Mouse (Mus musculus): ENCODE measurements around the gene Ctnnal1. TPM values are rescaled to one million over a fixed set of nuclear protein-coding genes. Genes with fewer than 3 reads are reported as not detected.

Ctnnal1 gene
- total RNA-seq, 1 experiment = 62.0 TPM

DNA sequence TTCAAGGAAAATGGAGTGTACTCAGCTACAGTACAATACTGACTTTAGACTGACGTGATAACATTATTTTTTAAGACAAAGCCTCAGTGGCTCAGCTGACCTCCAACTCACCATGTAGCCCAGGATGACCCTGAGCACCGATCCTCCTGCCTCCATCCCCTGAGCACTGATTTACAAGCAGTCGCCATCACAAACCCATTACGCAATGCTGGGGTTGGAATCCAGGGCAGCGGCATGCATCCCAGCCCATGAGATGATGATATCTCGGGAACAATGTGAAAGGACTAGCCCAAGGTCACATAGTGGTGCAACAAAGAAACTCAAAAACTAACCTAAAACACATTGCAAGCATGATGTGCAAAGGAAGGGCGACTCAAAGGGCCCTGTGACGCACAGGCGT is 40.8 kb downstream of the Ctnnal1 start:
- Histone ChIP-seq H3K4me1 (ENCODE audit: control insufficient read depth in 2 of 2, insufficient read depth in 2 of 2, low read length in 2 of 2, poor library complexity in 1 of 2) (no peaks in the 10 kb centered on the region), H3K36me3 (ENCODE audit: control insufficient read depth, insufficient read depth, low read length, poor library complexity, severe bottlenecking) (peaks cover 22% of the 10 kb centered on the region), H3K9ac (ENCODE audit: insufficient read depth, low read depth, low read length, poor library complexity, severe bottlenecking) (no peak overlapping the region), H3K4me3 (ENCODE audit: insufficient read depth in 1 of 2, low read depth in 1 of 2, low read length in 2 of 2, poor library complexity in 1 of 2, severe bottlenecking in 1 of 2) (no peak overlapping the region), H3K27ac (ENCODE audit: insufficient read depth, low read depth, low read length, poor library complexity, severe bottlenecking) (no peak overlapping the region), H3K9me3 (ENCODE audit: control insufficient read depth, insufficient read depth, low read depth, low read length) (no peaks in the 10 kb centered on the region)
- no peak for DNase-seq (ENCODE audit: low read depth, low spot score)
- in situ Hi-C loops (cut with MboI; ENCODE audit: low sequenced_read_pairs in 2 of 2, unreplicated experiment in 2 of 2) = no loop called here
- TF ChIP-seq MAFK (IDR thresholded peaks at IDR 0.05; ENCODE audit: insufficient read depth, low read depth, low read length) = no peak
- TF ChIP-seq HCFC1 (IDR thresholded peaks at IDR 0.05; ENCODE audit: borderline replicate concordance, insufficient read depth, low read length) = no peak
- TF ChIP-seq CHD2 (IDR thresholded peaks at IDR 0.05; ENCODE audit: low read depth, low read length) = no peak
- no peak for TF ChIP-seq ZC3H11A (IDR thresholded peaks at IDR 0.05; ENCODE audit: borderline replicate concordance, low read depth, low read length)
- TF ChIP-seq ZNF384 (IDR thresholded peaks at IDR 0.05; ENCODE audit: low read depth, low read length) = no peak

DNA sequence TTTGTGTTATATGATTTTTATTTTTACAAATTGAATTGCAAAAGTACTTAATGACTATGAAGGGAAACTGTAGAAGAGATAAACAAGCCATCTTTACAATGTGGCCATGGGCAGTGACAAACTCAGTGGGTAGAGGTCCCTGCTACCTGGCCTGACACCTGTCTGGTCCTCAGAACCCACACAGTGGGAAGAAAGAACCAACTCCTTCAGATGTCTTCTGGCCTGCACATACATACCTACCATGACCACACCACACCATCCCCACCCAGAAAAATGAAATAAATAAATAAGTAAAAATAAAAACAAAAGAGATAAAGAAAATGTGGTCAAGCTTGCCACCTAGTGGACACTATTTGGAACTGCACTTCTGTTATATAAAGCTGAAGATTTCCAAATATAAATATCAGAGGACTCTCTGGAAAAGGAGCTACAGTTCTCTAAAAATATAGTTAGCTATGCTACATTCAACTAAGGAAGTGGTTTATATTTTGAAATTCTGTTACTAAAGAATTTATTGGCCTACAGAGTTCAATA is 44.9 kb downstream of the Ctnnal1 start:
- no peaks in the 10 kb centered on the region for H3K9me3 ChIP-seq (ENCODE audit: control insufficient read depth, insufficient read depth, low read depth, low read length)
- TF ChIP-seq MAFK (IDR thresholded peaks at IDR 0.05; ENCODE audit: insufficient read depth, low read depth, low read length) = no peak
- TF ChIP-seq CHD2 (IDR thresholded peaks at IDR 0.05; ENCODE audit: low read depth, low read length) = no peak
- no peak for TF ChIP-seq ZNF384 (IDR thresholded peaks at IDR 0.05; ENCODE audit: low read depth, low read length)
- TF ChIP-seq ZC3H11A (IDR thresholded peaks at IDR 0.05; ENCODE audit: borderline replicate concordance, low read depth, low read length) = no peak
- no peak for TF ChIP-seq HCFC1 (IDR thresholded peaks at IDR 0.05; ENCODE audit: borderline replicate concordance, insufficient read depth, low read length)
- DNase-seq (ENCODE audit: low read depth, low spot score) = no peak
- no peak overlapping the region for H3K9ac ChIP-seq (ENCODE audit: insufficient read depth, low read depth, low read length, poor library complexity, severe bottlenecking)
- no peak overlapping the region for H3K4me3 ChIP-seq (ENCODE audit: insufficient read depth in 1 of 2, low read depth in 1 of 2, low read length in 2 of 2, poor library complexity in 1 of 2, severe bottlenecking in 1 of 2)
- no peak overlapping the region for H3K27ac ChIP-seq (ENCODE audit: insufficient read depth, low read depth, low read length, poor library complexity, severe bottlenecking)
- in situ Hi-C loops (cut with MboI; ENCODE audit: low sequenced_read_pairs in 2 of 2, unreplicated experiment in 2 of 2) = no loop called here
- H3K4me1 ChIP-seq (ENCODE audit: control insufficient read depth in 2 of 2, insufficient read depth in 2 of 2, low read length in 2 of 2, poor library complexity in 1 of 2) = no peaks in the 10 kb centered on the region
- H3K36me3 ChIP-seq (ENCODE audit: control insufficient read depth, insufficient read depth, low read length, poor library complexity, severe bottlenecking) = peaks cover 29% of the 10 kb centered on the region

DNA sequence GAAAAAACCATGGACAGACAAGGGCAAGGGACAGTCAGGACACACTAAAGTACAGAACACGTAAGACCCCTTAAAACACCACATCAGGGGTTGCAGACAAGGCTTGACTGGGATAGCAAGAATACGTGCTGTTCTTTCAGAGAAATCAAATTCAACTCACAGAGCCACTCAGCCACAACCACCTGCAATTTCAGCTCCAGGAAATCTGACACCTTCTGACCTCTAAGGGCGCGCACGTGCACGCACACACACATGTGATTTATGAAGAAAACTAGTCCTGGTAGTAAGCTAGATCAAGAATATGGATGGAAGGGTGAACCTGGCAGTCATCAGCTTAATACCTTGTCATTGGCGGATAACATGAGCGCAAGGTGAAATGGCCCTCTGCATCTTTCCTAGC is 49.9 kb downstream of the Ctnnal1 start:
- no peak overlapping the region for H3K27ac ChIP-seq (ENCODE audit: insufficient read depth, low read depth, low read length, poor library complexity, severe bottlenecking)

DNA sequence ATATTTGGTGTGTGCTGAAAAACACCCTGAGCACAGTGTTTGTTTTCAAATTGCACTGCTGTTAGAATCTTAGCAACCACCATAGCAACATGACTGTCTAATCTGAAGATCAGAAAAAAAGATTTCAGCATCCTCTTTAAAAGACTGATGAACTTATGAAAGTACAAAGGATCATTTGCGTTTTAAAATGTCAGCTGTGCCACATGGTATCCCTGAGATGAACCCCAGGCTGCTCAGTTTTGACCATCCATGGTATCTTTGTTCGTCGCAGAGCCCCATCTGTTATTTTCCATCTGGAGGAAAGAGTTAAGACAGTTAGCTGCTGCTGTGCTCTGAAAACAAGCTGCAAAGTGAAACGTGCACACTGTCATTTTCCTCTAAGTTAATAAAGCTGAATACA is 52.9 kb downstream of the Ctnnal1 start:
- peaks cover 15% of the 10 kb centered on the region for H3K36me3 ChIP-seq (ENCODE audit: control insufficient read depth, insufficient read depth, low read length, poor library complexity, severe bottlenecking)
- TF ChIP-seq MAFK (IDR thresholded peaks at IDR 0.05; ENCODE audit: insufficient read depth, low read depth, low read length) (no peak), HCFC1 (IDR thresholded peaks at IDR 0.05; ENCODE audit: borderline replicate concordance, insufficient read depth, low read length) (no peak), ZC3H11A (IDR thresholded peaks at IDR 0.05; ENCODE audit: borderline replicate concordance, low read depth, low read length) (no peak), ZNF384 (IDR thresholded peaks at IDR 0.05; ENCODE audit: low read depth, low read length) (no peak), CHD2 (IDR thresholded peaks at IDR 0.05; ENCODE audit: low read depth, low read length) (no peak)
- no peak overlapping the region for H3K27ac ChIP-seq (ENCODE audit: insufficient read depth, low read depth, low read length, poor library complexity, severe bottlenecking)
- H3K9me3 ChIP-seq (ENCODE audit: control insufficient read depth, insufficient read depth, low read depth, low read length) = no peaks in the 10 kb centered on the region
- no peak overlapping the region for H3K9ac ChIP-seq (ENCODE audit: insufficient read depth, low read depth, low read length, poor library complexity, severe bottlenecking)
- no peak overlapping the region for H3K4me3 ChIP-seq (ENCODE audit: insufficient read depth in 1 of 2, low read depth in 1 of 2, low read length in 2 of 2, poor library complexity in 1 of 2, severe bottlenecking in 1 of 2)
- no peak for DNase-seq (ENCODE audit: low read depth, low spot score)
- in situ Hi-C loops (cut with MboI; ENCODE audit: low sequenced_read_pairs in 2 of 2, unreplicated experiment in 2 of 2) = no loop called here
- no peaks in the 10 kb centered on the region for H3K4me1 ChIP-seq (ENCODE audit: control insufficient read depth in 2 of 2, insufficient read depth in 2 of 2, low read length in 2 of 2, poor library complexity in 1 of 2)

More for the DNA sequence above, 49.9 kb downstream of the Ctnnal1 start:
- Histone ChIP-seq H3K4me1 (ENCODE audit: control insufficient read depth in 2 of 2, insufficient read depth in 2 of 2, low read length in 2 of 2, poor library complexity in 1 of 2) (no peaks in the 10 kb centered on the region), H3K4me3 (ENCODE audit: insufficient read depth in 1 of 2, low read depth in 1 of 2, low read length in 2 of 2, poor library complexity in 1 of 2, severe bottlenecking in 1 of 2) (no peak overlapping the region), H3K36me3 (ENCODE audit: control insufficient read depth, insufficient read depth, low read length, poor library complexity, severe bottlenecking) (peaks cover 21% of the 10 kb centered on the region), H3K9me3 (ENCODE audit: control insufficient read depth, insufficient read depth, low read depth, low read length) (no peaks in the 10 kb centered on the region), H3K9ac (ENCODE audit: insufficient read depth, low read depth, low read length, poor library complexity, severe bottlenecking) (no peak overlapping the region)
- no peak for TF ChIP-seq ZC3H11A (IDR thresholded peaks at IDR 0.05; ENCODE audit: borderline replicate concordance, low read depth, low read length)
- TF ChIP-seq ZNF384 (IDR thresholded peaks at IDR 0.05; ENCODE audit: low read depth, low read length) = no peak
- TF ChIP-seq CHD2 (IDR thresholded peaks at IDR 0.05; ENCODE audit: low read depth, low read length) = no peak
- no peak for TF ChIP-seq HCFC1 (IDR thresholded peaks at IDR 0.05; ENCODE audit: borderline replicate concordance, insufficient read depth, low read length)
- TF ChIP-seq MAFK (IDR thresholded peaks at IDR 0.05; ENCODE audit: insufficient read depth, low read depth, low read length) = no peak
- DNase-seq (ENCODE audit: low read depth, low spot score) = no peak
- in situ Hi-C loops (cut with MboI; ENCODE audit: low sequenced_read_pairs in 2 of 2, unreplicated experiment in 2 of 2) = no loop called here

DNA sequence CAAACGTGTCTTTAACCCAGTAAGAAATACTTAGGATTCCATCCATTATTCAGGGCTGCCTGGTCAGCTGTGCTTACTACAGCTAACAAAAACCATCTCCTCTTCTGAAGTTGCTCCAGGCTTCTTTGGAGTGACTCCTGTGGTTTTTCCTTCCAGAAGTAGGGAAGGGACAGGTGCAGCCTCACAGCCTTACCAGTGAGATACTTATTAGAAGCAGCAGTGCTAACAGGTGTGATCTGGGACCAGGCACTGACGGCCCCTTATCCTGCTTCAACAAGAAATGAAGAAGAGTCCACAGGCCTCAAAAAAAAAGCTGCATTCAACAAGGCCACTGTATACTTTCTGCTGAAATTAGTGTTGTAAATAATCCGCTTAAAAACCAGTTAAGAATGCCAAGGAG is 53.3 kb downstream of the Ctnnal1 start:
- Histone ChIP-seq H3K4me1 (ENCODE audit: control insufficient read depth in 2 of 2, insufficient read depth in 2 of 2, low read length in 2 of 2, poor library complexity in 1 of 2) (no peaks in the 10 kb centered on the region), H3K9me3 (ENCODE audit: control insufficient read depth, insufficient read depth, low read depth, low read length) (no peaks in the 10 kb centered on the region), H3K36me3 (ENCODE audit: control insufficient read depth, insufficient read depth, low read length, poor library complexity, severe bottlenecking) (peaks cover 15% of the 10 kb centered on the region), H3K27ac (ENCODE audit: insufficient read depth, low read depth, low read length, poor library complexity, severe bottlenecking) (no peak overlapping the region), H3K4me3 (ENCODE audit: insufficient read depth in 1 of 2, low read depth in 1 of 2, low read length in 2 of 2, poor library complexity in 1 of 2, severe bottlenecking in 1 of 2) (no peak overlapping the region), H3K9ac (ENCODE audit: insufficient read depth, low read depth, low read length, poor library complexity, severe bottlenecking) (no peak overlapping the region)
- in situ Hi-C loops (cut with MboI; ENCODE audit: low sequenced_read_pairs in 2 of 2, unreplicated experiment in 2 of 2) = no loop called here
- DNase-seq (ENCODE audit: low read depth, low spot score) = no peak
- TF ChIP-seq CHD2 (IDR thresholded peaks at IDR 0.05; ENCODE audit: low read depth, low read length) (no peak), HCFC1 (IDR thresholded peaks at IDR 0.05; ENCODE audit: borderline replicate concordance, insufficient read depth, low read length) (no peak), MAFK (IDR thresholded peaks at IDR 0.05; ENCODE audit: insufficient read depth, low read depth, low read length) (no peak), ZNF384 (IDR thresholded peaks at IDR 0.05; ENCODE audit: low read depth, low read length) (no peak), ZC3H11A (IDR thresholded peaks at IDR 0.05; ENCODE audit: borderline replicate concordance, low read depth, low read length) (no peak)
